Mouse (Mus musculus): ENCODE measurements around the gene Prim2. TPM values are rescaled to one million over a fixed set of nuclear protein-coding genes. Genes with fewer than 3 reads are reported as not detected.

The Prim2 gene
- total and polyA plus RNA-seq, 3 experiments: 1.1 to 2.3 (median 2.3) TPM

GRCm38 (mm10) chr1:33511310-33511709 is 158.3 kb downstream of the Prim2 start:
- DNase-seq: no peak
- H3K27ac ChIP-seq: no peak overlapping the region
- 95% methylated on average over 4 of the region's 4 CpGs for WGBS
- no peak overlapping the region for H3K4me3 ChIP-seq
- intact Hi-C loops (cut with DNase I): no loop called here
- TF ChIP-seq POLR2A (IDR thresholded peaks at IDR 0.05; ENCODE audit: insufficient read depth, low read depth, low read length): no peak
- no peaks in the 10 kb centered on the region for H3K27me3 ChIP-seq (ENCODE audit: control insufficient read depth, insufficient read depth, low read length)
- no peaks in the 10 kb centered on the region for H3K79me2 ChIP-seq (replicated peaks; ENCODE audit: control insufficient read depth, insufficient read depth, low read length)
- H3K9ac ChIP-seq (ENCODE audit: low read depth, low read length): no peak overlapping the region
- no peaks in the 10 kb centered on the region for H3K36me3 ChIP-seq (ENCODE audit: control insufficient read depth, insufficient read depth, low read length)
- H3K4me1 ChIP-seq (ENCODE audit: control insufficient read depth, insufficient read depth, low read length): no peaks in the 10 kb centered on the region

GRCm38 (mm10) chr1:33504371-33504770 is 165.2 kb downstream of the Prim2 start:
- no peaks in the 10 kb centered on the region for H3K27me3 ChIP-seq (ENCODE audit: control insufficient read depth, insufficient read depth, low read length)
- TF ChIP-seq EP300 (IDR thresholded peaks at IDR 0.05; ENCODE audit: insufficient read depth, low read depth, low read length): no peak
- TF ChIP-seq POLR2A (IDR thresholded peaks at IDR 0.05; ENCODE audit: insufficient read depth, low read depth, low read length): no peak
- TF ChIP-seq CTCF (IDR thresholded peaks at IDR 0.05): no peak
- H3K4me3 ChIP-seq: no peak overlapping the region
- H3K9ac ChIP-seq (ENCODE audit: low read depth, low read length): no peak overlapping the region
- H3K4me1 ChIP-seq (ENCODE audit: control insufficient read depth, insufficient read depth, low read length): peaks cover 3% of the 10 kb centered on the region
- H3K27ac ChIP-seq: no peak overlapping the region
- no peak for DNase-seq
- intact Hi-C loops (cut with DNase I): no loop called here
- H3K36me3 ChIP-seq (ENCODE audit: control insufficient read depth, insufficient read depth, low read length): no peaks in the 10 kb centered on the region; the same call in 1 of the 2 replicates
- H3K79me2 ChIP-seq (replicated peaks; ENCODE audit: control insufficient read depth, insufficient read depth, low read length): no peaks in the 10 kb centered on the region
- WGBS: 97% methylated on average over 5 of the region's 5 CpGs

- Histone ChIP-seq H3K4me3 (no peak overlapping the region), H3K4me1 (ENCODE audit: control insufficient read depth, insufficient read depth, low read length) (peaks cover 3% of the 10 kb centered on the region), H3K9ac (ENCODE audit: low read depth, low read length) (no peak overlapping the region), H3K36me3 (ENCODE audit: control insufficient read depth, insufficient read depth, low read length) (no peaks in the 10 kb centered on the region; the same call in 1 of the 2 replicates), H3K27ac (peak overlapping the region; percentile 7; the same call in 1 of the 2 replicates), H3K27me3 (ENCODE audit: control insufficient read depth, insufficient read depth, low read length) (no peaks in the 10 kb centered on the region), H3K79me2 (replicated peaks; ENCODE audit: control insufficient read depth, insufficient read depth, low read length) (no peaks in the 10 kb centered on the region)
- WGBS: 38% methylated on average over 7 of the region's 7 CpGs
- TF ChIP-seq EP300 (IDR thresholded peaks at IDR 0.05; ENCODE audit: insufficient read depth, low read depth, low read length): no peak
- no peak for TF ChIP-seq POLR2A (IDR thresholded peaks at IDR 0.05; ENCODE audit: insufficient read depth, low read depth, low read length)
- TF ChIP-seq CTCF (IDR thresholded peaks at IDR 0.05): no peak
- intact Hi-C loops (cut with DNase I): no loop called here
- DNase-seq: no peak
Measured at GRCm38 (mm10) chr1:33502890-33503289, 166.7 kb downstream of the Prim2 start.

- H3K4me1 ChIP-seq (ENCODE audit: control insufficient read depth, insufficient read depth, low read length): peaks cover 3% of the 10 kb centered on the region
- no peak overlapping the region for H3K27ac ChIP-seq
- no peaks in the 10 kb centered on the region for H3K27me3 ChIP-seq (ENCODE audit: control insufficient read depth, insufficient read depth, low read length)
- intact Hi-C loops (cut with DNase I): no loop called here
- WGBS: 6% methylated on average over 1 of the region's 1 CpGs
- H3K9ac ChIP-seq (ENCODE audit: low read depth, low read length): no peak overlapping the region
- TF ChIP-seq POLR2A (IDR thresholded peaks at IDR 0.05; ENCODE audit: insufficient read depth, low read depth, low read length) (no peak), CTCF (IDR thresholded peaks at IDR 0.05) (no peak), EP300 (IDR thresholded peaks at IDR 0.05; ENCODE audit: insufficient read depth, low read depth, low read length) (no peak)
- no peaks in the 10 kb centered on the region; the same call in 1 of the 2 replicates for H3K36me3 ChIP-seq (ENCODE audit: control insufficient read depth, insufficient read depth, low read length)
- H3K4me3 ChIP-seq: no peak overlapping the region
- no peak for DNase-seq
- no peaks in the 10 kb centered on the region for H3K79me2 ChIP-seq (replicated peaks; ENCODE audit: control insufficient read depth, insufficient read depth, low read length)
Measured at GRCm38 (mm10) chr1:33502298-33502697, 167.3 kb downstream of the Prim2 start.

- H3K4me1 ChIP-seq (ENCODE audit: control insufficient read depth, insufficient read depth, low read length): peaks cover 3% of the 10 kb centered on the region
- intact Hi-C loops (cut with DNase I): no loop called here
- no peak for TF ChIP-seq CTCF (IDR thresholded peaks at IDR 0.05)
- TF ChIP-seq POLR2A (IDR thresholded peaks at IDR 0.05; ENCODE audit: insufficient read depth, low read depth, low read length): no peak
- WGBS: 90% methylated on average over 9 of the region's 9 CpGs
- no peak overlapping the region for H3K9ac ChIP-seq (ENCODE audit: low read depth, low read length)
- no peaks in the 10 kb centered on the region for H3K79me2 ChIP-seq (replicated peaks; ENCODE audit: control insufficient read depth, insufficient read depth, low read length)
- no peaks in the 10 kb centered on the region; the same call in 1 of the 2 replicates for H3K36me3 ChIP-seq (ENCODE audit: control insufficient read depth, insufficient read depth, low read length)
- H3K27me3 ChIP-seq (ENCODE audit: control insufficient read depth, insufficient read depth, low read length): no peaks in the 10 kb centered on the region
- no peak overlapping the region for H3K4me3 ChIP-seq
- H3K27ac ChIP-seq: no peak overlapping the region
- no peak for DNase-seq
Measured at GRCm38 (mm10) chr1:33500111-33500510, 169.5 kb downstream of the Prim2 start.

GRCm38 (mm10) chr1:33499603-33500002 is 170.0 kb downstream of the Prim2 start:
- H3K4me3 ChIP-seq: no peak overlapping the region
- TF ChIP-seq EP300 (IDR thresholded peaks at IDR 0.05; ENCODE audit: insufficient read depth, low read depth, low read length): no peak
- no peak for TF ChIP-seq CTCF (IDR thresholded peaks at IDR 0.05)
- TF ChIP-seq POLR2A (IDR thresholded peaks at IDR 0.05; ENCODE audit: insufficient read depth, low read depth, low read length): no peak
- no peaks in the 10 kb centered on the region; the same call in 1 of the 2 replicates for H3K36me3 ChIP-seq (ENCODE audit: control insufficient read depth, insufficient read depth, low read length)
- intact Hi-C loops (cut with DNase I): no loop called here
- no peak overlapping the region for H3K9ac ChIP-seq (ENCODE audit: low read depth, low read length)
- H3K27me3 ChIP-seq (ENCODE audit: control insufficient read depth, insufficient read depth, low read length): no peaks in the 10 kb centered on the region
- peaks cover 3% of the 10 kb centered on the region for H3K4me1 ChIP-seq (ENCODE audit: control insufficient read depth, insufficient read depth, low read length)
- WGBS: 84% methylated on average over 4 of the region's 4 CpGs
- H3K27ac ChIP-seq: no peak overlapping the region
- no peak for DNase-seq
- H3K79me2 ChIP-seq (replicated peaks; ENCODE audit: control insufficient read depth, insufficient read depth, low read length): no peaks in the 10 kb centered on the region

Data from heart, adult 2 months (tissue).